Mouse (Mus musculus): ENCODE measurements around the gene Dgcr2.

Gene Dgcr2

GRCm38 (mm10) chr16:17896091-17896490 is 2.3 kb downstream of the Dgcr2 start:
- DNase-seq: no peak

DNA sequence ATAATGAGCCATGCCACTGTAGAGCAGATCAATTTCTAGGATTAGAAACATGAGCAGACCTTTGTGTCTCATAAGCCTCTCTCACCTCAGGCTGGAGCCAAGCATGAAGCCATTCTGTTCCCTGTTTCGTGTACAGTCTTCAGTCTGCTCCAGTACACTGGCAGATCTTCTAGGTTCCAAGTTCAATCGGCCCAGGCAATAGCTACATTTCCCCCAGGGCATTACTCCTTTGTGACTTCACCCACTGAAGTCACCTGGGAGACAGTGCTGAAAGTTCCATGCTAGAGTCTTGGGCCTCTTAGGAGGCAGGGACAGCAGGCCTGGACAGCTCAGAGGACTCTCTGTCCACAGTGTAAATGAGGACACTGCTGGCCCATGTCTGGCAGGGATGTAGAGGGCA is 4.4 kb downstream of the Dgcr2 start, which contains the start of gene Tssk1:
Gene Tssk1, plus strand, starts transcription at position 301 of the 400 bp plus-strand sequence.
- DNase-seq: no peak

DNA sequence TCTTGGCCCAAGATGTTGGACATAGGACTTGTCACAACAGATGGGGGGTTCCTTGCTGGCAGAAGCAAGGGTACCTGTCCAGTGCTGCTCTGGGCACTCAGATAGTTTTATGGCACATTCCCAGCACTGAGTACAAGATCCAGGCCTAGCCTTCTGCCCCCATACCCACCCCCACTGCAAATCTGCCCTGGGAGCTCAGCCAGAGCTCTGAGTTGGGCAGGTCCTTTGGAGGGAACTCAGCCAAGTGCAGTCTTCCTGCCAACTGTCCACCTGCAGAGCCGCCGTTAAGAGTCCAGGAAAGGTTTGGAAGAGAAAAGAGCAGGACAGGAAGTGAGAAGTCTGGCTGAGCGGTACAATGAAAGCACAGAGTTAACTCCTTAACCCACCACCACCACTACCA is 5.8 kb downstream of the Dgcr2 start:
- DNase-seq: peak; percentile 93

DNA sequence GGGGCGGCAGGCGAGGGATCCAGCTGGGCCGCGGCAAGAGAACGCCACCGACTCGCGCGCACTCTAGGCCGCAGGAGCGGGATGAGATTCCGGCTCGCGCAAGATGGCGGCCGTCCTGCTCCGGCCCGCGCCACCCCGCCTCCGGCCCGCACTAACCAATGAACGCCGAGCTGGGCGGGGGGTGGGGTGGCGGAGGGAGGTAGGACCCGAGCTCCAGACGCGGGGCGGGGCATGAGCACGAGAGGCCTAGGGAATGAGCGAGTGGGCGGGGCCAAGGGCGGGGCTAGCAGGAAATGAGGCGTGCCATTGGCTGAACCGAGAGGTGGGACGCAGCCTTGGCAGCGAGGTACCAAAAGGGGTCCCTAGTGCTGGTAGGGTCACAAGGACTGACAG is 6.8 kb downstream of the Dgcr2 start, which contains the start of gene Gm20518:
Gene Gm20518, minus strand, starts transcription at position 105 of the 393 bp plus-strand sequence.
- DNase-seq: peak; percentile 99

DNA sequence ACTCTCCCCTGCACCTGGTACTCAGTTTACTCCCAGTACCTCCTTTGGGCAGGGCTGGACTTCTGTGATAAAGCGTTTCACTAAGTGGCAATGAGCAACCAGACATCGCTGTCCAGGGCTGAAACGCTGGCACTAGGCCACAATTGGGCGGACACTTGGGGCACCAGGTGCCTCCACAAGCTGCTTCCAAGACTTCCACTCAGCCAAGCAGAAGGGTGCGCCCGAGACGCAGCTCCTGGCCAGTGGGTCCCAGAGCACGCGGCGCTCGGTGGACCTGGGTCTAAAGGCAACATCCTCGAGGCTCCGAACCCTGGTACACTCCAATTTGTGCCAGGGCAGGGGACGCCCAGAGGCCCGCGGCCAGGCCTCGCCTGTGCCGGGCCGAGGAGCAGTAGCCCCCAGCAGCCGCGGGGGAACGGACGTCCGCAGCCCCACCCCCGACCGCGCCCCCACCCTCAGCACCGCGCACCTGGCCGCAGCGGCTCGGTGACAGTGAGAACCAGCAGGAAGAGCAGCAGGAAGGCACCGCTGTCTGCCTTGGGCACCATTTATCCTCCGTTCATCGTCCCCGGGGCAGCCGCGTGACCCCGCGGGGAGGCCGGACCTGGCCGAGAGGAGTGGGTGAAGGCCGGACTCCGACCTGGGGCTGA is 7.3 kb downstream of the Dgcr2 start:
- peak; percentile 94 for DNase-seq

GRCm38 (mm10) chr16:17890342-17890727 is 8.0 kb downstream of the Dgcr2 start:
- DNase-seq: no peak

GRCm38 (mm10) chr16:17889689-17890341 is 8.5 kb downstream of the Dgcr2 start:
- no peak for DNase-seq

GRCm38 (mm10) chr16:17884116-17884515 is 14.2 kb downstream of the Dgcr2 start:
- DNase-seq: peak; percentile 22

- no peak for DNase-seq
Observed at GRCm38 (mm10) chr16:17882196-17882595, 16.2 kb downstream of the Dgcr2 start.

- no peak for DNase-seq
Observed at GRCm38 (mm10) chr16:17879571-17879970, 18.8 kb downstream of the Dgcr2 start.

- DNase-seq: no peak
Observed at GRCm38 (mm10) chr16:17876096-17876495, 22.3 kb downstream of the Dgcr2 start.

GRCm38 (mm10) chr16:17875174-17875573 is 23.2 kb downstream of the Dgcr2 start:
- DNase-seq: no peak

- DNase-seq: no peak
Observed at GRCm38 (mm10) chr16:17872995-17873394, 25.4 kb downstream of the Dgcr2 start.

- no peak for DNase-seq
Observed at GRCm38 (mm10) chr16:17871248-17871647, 27.1 kb downstream of the Dgcr2 start.

DNA sequence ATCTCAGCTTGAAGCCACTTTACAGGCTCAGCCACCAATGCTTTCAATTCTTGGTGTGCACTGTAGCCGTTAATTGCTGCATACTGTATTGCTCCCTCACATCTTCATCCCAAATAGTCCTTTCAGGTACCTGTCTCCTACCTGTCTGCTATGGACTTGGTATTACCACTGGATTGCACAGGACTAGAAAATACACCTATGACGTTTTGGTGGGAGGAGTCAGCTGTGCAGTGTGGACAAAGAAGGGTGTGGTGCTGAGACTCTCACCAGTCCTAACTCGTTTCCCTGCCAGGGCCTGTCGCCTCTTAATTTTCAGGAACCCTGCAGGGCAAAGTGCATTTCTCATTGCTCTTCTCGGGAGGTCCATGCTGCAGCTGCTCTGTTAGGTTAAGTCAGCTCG is 32.6 kb downstream of the Dgcr2 start:
- peak; percentile 60 for DNase-seq

DNA sequence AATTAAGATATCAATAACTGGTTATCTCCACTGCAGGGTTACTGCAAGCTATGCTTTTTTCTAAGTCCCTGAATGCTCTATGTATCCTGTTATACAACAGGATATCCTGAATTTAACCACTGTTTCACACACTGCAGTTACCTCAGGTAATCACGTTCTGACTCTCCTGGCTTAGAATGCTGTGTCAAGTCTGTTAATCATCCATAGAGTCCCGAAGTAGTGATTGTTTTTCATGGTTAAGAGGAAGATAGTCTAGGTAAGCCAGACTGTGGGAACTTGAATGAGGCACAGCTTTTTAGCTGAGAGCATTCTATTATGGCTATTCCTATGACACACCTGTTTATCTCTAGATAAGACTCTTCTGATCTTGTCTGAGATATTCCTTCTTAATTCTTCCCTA is 33.1 kb downstream of the Dgcr2 start:
- DNase-seq: peak; percentile 61

DNA sequence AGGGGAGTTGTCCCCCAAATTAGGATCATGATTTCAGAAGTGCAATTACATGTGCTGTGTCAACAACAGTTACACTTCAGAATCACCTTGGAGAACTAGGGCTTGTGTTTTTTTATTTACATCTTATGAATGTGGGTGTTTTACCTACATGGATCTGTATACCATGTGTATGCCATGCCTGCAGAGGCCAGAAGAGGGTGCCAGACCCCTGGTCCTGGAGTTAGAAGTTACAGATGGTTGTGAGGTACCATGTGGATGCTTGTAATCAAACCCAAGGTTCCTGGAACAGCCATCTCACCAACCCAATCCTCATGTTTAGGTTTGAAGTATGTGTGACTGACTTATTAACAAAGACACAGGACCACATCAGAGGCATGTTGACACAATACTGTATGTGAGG is 39.8 kb downstream of the Dgcr2 start:
- DNase-seq: no peak

DNA sequence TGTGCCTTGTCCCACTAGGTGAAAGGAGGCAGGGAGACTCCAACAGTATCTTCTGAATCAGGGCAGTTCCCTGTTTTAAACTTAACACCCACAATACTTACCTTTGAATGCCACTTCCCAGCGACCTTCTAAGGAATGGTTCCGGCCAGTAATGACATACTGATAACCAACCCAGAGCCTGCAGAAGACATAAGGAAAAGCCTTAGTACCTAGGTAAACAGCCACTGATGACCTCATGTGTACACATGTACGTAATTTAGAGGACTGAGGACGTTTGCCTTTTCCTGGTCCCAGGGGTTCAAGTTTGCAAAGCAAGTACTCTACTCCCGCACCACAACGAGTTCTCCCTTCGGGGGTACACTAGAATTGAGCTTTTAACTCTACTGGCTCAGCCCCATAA is 41.2 kb downstream of the Dgcr2 start:
- DNase-seq: no peak

DNA sequence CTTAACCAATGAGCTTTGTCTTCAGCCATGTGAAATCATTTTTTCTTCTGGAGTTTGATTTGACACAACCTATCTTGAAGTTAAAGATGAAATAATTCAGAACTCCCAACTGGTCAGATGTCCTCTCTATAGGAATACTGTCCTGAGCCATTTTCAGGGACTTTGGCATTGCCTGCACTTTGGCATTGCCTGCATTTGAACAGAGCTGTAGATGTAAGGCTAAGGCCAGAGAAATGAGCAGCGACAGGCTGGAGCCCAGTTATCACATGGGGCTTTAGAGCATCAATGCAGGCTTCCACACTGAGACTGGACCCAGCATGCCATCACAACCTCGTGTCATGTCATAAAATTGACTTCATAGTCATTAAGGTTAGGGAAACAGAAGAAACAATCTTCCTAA is 45.1 kb downstream of the Dgcr2 start:
- DNase-seq: no peak

DNA sequence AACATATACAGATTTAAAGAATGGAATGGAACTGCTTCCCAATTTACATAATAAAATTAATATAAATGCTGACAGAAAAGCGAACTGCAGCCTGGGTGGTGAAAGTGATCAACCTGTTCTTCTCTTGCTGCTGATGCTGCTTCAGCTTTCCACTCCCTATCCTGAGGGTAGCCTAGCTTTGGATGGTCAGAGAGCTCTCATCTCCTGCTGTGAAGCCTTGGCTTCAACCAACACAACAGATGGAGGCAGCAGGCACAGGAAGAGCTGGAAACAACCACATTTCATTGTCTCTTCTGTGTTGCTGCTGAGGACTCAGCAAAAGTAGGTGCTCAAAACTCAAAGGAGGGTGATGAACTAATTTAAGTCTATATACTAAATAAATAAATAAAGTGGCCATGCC is 46.5 kb downstream of the Dgcr2 start:
- no peak for DNase-seq

- no peak for DNase-seq
Observed at GRCm38 (mm10) chr16:17851331-17851730, 47.0 kb downstream of the Dgcr2 start.

DNA sequence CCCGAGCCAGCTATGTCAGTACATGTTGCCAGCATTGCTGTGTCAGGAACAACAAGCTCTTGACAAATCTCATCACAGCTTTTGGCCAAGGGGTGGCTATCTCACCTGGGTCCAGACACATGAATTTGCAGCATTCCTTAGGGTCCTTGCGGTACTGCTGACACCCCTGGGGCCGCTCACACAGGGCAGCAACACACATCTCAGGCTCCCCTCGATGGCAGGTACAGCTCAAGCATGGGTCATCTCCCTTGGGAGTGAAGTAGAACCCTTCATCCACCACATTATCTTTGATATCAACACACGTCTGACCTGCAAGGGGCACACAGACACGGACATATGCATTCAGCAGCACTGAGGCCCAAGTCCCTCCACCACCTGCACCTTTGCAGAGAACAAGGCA is 48.9 kb downstream of the Dgcr2 start:
- no peak for DNase-seq

DNA sequence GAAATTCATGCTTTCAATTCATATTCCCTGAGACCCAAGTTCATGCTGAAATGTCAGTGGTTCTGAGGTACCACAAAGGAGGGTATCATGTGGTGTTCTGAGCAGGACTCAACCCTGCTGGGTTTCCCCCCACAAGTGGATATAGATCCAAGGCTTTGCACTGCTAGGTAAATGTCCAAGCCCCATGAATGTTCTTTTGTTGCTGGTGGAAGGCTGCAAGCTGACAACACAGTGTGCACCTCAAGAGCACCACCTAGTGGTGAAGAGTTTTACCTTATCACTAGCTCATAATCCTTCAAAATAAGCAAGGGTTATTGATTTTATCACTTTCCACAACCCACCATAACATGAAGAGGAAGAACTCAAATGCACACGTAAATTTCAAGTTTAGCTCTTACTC is 49.4 kb downstream of the Dgcr2 start:
- DNase-seq: peak; percentile 65

GRCm38 (mm10) chr16:17848431-17848830 is 49.9 kb downstream of the Dgcr2 start:
- no peak for DNase-seq

Data from kidney, adult 9 months (tissue).